Mouse (Mus musculus) heart, postnatal 0 days (tissue): ENCODE data around the gene Tbxa2r.

Experiments used
- CTCF ChIP-seq: IDR thresholded peaks from 2 replicates; pipeline ENCODE4 v1.5.1; 2016; ENCODE audit warnings: antibody characterized with exemption, control low read depth, low read depth
- EP300 ChIP-seq: IDR thresholded peaks from 2 replicates; pipeline ENCODE4 v1.6.1; 2016; ENCODE audit warnings: antibody characterized with exemption, low read depth

DNA sequence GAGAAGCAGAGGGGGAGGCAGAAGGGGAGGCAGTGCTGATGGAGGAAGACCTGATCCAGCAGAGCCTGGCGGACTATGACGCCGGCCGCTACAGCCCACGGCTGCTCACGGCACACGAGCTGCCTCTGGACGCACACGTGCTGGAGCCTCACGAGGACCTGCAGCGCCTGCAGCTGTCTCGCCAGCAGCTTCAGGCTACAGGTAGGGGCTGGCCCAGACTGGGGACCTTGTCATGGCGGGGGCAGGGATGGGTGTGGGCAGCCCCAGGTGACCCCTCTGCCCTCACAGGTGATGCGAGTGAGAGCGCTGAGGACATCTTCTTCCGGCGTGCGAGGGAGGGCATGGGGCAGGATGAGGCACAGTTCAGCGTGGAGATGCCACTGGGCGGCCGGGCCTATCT, 3.4 kb upstream of the Tbxa2r start:
- TF ChIP-seq EP300 (no peak), CTCF (no peak)
